Mouse (Mus musculus): ENCODE measurements around the gene Calm2.

GRCm38 (mm10) chr17:87406646-87407045 lies 40.1 kb downstream of the Calm2 start:
- TF ChIP-seq CTCF (IDR thresholded peaks at IDR 0.05; ENCODE audit: low read depth, low read length): no peak
- TF ChIP-seq GATA1 (IDR thresholded peaks at IDR 0.05; ENCODE audit: borderline replicate concordance, low read length): no peak
- no peak for TF ChIP-seq GATA2 (IDR thresholded peaks at IDR 0.05; ENCODE audit: borderline replicate concordance, low read depth, low read length)
- no peak for TF ChIP-seq TAL1 (conservative IDR thresholded peaks at IDR 0.05; ENCODE audit: low read depth, low read length)
- no peak for TF ChIP-seq POLR2AphosphoS5 (IDR thresholded peaks at IDR 0.05; ENCODE audit: insufficient replicate concordance, low read depth, low read length)
